Mouse (Mus musculus): Measurements from ENCODE around the gene Map4k2.

Map4k2 gene

DNA sequence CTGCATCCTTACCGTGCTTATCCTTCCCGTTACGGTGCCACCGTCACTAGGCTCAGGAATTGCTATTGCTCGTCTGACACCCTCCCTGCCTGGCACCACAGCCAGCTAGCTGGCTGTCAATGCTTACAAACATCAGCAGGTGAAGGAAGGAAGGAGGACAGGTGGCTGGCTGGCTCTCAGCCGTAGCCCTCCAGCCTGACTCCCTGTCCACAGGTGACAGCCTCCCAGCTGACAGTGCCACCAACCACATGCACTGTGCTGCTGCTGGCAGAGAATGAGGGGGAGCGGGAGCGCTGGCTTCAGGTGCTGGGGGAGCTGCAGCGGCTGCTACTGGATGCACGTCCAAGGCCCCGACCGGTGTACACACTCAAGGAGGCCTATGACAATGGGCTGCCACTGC lies 22.8 kb upstream of the Map4k2 start:
- DNase-seq: no peak

DNA sequence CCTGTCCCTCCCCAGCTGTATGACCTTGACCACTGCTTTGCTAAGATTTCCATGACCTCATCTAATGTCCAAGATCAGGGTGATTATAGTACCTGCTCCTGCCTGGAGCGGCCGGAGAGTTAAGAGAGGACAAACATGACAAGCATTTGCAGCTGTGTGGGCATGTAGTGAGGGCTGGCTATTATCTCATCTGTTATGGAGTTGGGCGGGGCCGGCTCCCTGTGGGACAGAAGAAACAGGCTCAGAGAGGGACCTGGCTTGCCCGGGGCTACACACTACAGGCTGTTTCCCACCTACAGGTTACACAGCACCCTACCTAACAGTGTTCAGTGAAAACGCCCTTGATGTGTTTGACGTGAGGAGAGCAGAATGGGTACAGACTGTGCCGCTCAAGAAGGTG lies 19.6 kb upstream of the Map4k2 start:
- no peak for DNase-seq

DNA sequence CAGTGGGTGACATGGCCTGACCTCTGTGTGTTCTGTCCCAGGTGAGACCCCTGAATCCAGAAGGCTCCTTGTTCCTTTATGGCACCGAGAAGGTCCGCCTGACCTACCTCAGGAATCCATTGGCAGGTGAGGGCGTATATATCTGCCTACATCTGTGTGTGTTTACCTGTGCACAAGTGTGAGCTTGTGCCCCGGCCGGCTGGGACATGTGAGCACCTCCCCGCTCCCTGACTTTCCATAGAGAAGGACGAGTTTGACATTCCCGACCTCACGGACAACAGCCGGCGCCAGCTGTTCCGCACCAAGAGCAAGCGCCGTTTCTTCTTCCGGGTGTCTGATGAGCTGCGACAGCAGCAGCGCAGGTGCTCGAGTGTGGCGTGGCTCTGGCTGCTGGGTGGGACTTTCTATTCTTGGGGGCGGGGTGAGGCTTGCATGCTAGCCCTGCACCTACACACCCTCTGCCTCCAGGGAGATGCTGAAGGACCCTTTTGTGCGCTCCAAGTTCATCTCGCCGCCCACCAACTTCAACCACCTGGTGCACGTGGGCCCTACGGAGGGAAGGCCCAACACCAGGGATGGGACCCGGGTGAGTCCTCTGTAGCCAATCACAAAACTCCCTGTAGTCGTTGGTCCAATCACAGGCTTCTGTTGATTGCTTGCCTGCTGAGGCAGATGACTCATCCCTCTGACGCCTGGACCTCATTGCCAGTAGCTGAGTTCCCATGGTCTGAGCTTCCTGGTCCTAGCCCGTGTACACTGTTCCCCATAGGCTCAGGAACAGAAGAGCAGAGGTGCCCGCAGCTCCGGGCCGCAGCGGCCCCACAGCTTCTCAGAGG lies 18.9 kb upstream of the Map4k2 start:
- no peak for DNase-seq

DNA sequence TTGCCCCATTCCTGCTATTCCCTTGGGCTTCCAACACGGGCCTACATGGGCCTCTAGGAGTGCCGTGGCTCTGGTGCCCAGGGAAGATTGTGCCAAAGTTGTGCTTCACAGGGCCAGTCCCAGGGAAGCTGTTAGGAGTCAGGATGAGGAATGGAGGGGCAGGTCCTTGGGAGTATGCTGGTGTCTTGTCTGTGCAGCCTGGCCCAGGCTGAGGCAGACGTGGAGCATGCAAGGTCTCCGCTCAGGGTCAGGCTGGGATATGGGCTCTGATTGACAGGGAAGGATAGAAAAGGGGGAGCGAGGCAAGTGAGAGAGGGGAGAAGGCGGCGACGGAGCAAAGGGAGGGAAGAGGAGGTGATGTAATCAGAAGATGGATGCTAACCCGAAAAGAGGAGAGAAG lies 16.2 kb upstream of the Map4k2 start:
- DNase-seq: no peak

DNA sequence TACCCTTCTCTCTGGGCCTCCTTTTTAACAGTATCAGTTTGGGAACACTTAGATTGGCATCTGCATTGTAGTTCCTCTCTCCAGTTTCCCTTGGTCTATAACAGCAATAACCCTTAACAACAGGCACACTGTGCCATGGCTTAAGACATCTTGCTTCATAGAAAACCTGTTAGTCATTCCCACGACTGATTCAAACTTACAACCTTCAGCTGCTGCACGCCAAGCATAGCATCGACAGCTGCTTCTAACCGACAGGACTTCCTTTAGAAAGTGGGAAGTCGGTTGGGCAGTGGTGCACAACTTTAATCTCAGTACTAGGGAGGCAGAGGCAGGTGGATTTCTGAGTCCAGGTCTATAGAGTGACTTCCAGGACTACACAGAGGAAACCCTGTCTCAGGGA lies 9.8 kb upstream of the Map4k2 start:
- DNase-seq: peak; percentile 22

DNA sequence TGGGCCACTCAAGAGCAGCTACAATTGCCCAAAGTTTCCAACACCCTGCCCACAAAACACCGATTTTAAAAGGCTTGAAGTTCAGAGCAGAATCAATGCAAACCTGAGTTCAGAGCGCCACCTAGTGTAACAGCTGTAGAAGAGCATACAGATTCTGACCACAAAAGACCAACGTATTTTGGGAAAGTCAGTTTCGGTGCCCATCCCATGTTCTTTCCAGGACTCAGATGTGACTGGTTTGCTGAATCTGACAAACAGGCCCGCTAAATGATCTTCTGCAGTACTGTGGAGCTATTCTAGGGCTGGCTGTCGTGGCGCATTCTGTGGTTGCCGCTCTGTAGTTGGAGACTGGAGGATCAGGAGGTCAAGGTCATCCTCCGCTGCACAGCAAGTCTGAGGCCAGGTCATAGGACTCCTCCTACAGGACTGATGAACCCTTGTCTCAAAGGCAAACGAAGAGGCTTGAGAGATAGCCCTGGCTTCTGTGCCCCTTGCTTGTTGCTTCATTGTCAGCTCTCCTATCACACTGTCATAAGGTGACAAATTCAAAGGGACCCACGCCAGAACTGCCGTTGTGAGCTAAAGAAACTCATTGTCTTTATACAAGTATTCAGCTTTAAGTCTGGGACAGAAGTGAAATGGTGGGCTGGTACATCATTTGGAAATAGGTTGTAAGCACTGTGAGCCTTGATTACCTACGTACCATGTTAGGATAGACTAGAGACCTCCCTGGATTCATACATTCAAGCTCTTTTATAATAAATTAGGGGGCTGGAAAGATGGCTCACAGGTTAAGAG lies 9.0 kb upstream of the Map4k2 start:
- peak; percentile 66 for DNase-seq

DNA sequence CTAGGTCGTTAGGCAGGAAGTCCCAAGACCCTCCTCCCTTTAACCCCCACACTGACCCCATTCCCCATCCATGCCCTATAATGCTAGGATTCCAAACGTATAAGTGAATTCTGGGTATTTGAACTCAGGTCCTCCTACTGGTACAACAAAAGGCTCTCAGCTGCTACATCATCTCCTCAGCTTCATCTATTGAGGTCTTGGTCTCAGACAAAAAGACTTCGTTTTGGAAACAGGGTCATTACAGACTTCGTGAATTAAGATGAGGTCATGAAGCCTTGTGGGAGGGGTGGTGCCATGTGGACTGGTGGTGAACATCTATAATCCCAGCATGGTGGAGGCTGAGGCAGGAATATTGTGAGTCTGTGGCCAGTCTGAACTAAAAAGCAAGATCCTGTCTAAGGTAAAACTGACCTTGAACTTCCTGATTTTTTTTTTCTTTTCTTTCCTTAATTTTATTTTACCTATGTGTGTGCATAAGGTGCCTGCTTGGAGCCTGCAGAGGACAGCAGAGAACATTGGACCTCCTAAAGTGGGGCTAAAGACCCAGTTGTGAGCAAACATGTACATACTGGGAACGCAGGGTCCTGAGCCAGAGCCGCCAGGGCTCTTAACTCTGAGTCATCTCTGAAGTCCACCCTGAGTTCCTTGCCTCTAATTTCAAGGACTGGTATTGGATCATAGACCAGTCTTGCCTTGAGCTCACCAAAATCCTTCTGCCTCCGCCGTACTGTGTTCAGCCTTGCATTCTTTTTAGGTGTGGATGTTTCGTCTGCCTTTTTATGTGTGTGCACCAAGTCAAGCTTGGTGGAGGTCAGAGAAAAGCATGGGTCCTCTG lies 7.0 kb upstream of the Map4k2 start:
- DNase-seq: no peak

DNA sequence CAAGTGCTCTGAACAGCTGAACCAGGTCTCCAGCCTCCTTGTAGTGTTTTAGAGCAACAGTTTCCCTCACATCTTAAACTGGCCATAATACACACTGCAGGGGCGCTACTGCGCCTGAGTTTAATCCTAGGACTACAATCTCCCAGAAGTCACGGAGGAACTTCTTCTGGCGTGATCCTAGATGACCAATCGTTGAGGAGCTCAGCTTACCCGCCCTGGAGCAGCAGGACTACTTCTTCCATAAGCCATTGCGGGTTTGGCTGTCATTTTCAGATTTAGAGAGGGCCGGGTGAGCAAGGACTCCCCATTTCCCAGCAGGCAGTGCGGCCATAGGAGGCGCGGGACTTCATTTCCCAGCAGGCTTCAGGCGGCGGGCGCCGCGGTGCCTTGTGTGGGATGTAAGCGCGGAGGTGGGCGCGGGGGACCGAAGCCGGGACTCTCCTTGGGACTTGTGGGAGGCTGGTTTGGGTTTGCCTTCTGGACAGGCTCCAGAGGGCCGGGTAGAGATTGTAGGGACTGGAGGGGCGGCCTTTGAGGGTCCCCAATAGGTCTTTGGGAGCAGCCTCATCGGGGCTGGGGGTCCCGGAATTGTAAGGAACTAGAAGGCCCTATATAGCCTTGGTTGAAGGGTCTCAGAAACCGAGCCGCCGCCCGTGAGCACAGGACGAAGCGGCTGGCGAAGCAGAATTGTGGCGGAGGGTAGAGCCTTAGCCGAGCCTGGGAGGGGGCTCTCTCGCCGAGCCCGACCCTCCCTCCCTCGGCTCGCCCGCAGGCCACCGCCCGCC lies 6.1 kb upstream of the Map4k2 start, which contains the start of gene Men1:
TSS of gene Men1 (plus strand) at position 307 of the 785 bp plus-strand sequence.
- DNase-seq: peak; percentile 90

DNA sequence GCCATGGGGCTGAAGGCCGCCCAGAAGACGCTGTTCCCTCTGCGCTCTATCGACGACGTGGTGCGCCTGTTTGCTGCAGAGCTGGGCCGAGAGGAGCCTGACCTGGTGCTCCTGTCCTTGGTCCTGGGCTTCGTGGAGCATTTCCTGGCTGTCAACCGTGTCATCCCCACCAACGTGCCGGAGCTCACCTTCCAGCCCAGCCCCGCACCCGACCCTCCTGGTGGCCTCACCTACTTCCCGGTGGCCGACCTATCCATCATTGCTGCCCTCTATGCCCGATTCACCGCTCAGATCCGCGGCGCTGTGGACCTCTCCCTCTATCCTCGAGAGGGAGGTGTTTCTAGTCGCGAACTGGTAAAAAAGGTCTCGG lies 5.5 kb upstream of the Map4k2 start:
- peak; percentile 36 for DNase-seq

DNA sequence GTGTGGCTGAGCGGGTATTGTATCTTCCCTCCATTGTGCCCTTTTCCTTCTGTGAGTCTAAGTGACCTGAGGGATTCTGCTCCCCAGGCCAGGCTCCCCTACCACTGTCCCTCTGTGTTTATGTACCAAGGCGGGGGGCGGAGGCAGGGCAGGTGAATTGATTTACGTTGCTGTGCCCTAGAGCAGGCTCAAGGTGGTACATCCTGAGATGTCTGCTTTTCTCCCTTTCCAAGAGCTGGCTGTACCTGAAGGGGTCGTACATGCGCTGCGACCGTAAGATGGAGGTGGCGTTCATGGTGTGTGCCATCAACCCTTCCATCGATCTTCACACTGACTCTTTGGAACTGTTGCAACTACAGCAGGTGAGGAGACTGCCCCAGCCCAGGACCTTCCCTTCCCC lies 4.0 kb upstream of the Map4k2 start:
- DNase-seq: no peak

DNA sequence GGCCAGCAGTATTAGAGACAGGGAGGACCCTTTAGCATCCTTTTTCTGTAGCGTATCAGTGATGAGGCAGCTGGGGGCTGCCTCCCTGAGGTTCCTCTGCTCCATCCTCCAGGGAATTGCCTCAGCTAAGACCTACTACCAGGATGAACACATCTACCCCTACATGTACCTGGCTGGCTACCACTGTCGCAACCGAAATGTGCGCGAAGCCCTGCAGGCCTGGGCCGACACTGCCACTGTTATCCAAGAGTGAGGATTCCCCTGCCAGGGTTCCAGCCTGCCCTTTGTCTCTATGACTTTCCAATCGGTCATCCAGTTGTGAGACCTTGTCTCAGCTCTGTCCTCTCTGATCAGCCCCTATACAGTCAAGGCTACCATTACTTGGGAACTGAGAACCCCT lies 2.8 kb upstream of the Map4k2 start:
- no peak for DNase-seq

DNA sequence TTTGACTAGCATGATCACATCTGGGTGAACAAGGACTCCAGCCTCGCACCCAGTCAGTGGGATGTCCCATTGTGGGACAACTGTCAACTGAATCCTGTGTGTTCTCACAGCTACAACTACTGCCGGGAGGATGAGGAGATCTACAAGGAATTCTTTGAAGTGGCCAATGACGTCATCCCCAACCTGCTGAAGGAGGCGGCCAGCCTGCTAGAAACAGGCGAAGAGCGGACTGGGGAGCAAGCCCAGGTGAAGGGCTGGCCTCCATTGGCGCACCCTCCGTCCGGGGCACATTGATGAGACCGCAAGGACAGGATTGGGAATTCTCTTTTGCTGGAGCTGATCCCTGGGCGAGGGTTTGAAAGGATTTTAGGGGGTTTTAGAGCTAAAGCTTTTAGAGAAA lies 2.2 kb upstream of the Map4k2 start:
- DNase-seq: no peak

DNA sequence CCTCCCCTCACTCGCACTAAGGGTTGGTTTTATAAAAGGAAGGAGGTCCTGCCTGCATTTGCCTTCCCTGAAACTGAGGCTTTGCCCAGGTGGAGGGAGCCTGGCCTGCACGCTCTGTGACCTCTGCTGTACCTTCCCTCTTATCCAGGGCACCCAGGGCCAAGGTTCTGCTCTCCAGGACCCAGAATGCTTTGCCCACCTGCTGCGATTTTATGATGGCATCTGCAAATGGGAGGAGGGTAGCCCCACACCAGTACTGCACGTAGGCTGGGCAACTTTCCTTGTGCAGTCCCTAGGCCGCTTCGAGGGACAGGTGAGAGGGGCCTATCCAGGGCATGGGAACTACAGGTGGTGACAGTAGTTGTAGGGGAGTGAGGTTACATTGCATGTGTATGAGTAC lies 1.7 kb upstream of the Map4k2 start:
- no peak for DNase-seq

DNA sequence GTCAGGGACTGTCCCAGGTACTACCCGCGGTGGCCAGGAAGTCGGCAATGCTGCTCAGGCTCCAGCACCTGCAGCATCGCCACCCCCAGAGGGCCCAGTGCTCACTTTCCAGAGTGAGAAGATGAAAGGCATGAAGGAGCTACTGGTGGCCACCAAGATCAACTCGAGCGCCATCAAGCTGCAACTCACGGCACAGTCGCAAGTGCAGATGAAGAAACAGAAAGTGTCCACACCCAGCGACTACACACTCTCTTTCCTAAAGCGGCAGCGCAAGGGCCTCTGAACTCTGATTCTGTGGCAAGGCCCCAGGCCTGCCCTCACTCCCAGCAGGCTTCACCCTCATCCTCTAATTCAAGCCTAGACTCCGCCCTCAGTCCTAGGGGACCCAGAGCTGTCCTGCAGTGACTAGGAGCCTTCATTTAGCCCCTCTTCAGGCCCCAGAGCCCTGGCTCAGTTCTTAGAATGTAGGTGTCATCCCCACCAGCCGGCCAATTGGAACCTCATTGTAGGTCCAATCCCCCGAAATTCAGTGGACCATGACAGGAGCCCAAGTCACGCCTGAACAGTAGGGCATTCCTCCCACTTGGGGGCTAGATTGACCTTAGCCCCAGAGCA lies 938 bp upstream of the Map4k2 start:
- peak; percentile 75 for DNase-seq

DNA sequence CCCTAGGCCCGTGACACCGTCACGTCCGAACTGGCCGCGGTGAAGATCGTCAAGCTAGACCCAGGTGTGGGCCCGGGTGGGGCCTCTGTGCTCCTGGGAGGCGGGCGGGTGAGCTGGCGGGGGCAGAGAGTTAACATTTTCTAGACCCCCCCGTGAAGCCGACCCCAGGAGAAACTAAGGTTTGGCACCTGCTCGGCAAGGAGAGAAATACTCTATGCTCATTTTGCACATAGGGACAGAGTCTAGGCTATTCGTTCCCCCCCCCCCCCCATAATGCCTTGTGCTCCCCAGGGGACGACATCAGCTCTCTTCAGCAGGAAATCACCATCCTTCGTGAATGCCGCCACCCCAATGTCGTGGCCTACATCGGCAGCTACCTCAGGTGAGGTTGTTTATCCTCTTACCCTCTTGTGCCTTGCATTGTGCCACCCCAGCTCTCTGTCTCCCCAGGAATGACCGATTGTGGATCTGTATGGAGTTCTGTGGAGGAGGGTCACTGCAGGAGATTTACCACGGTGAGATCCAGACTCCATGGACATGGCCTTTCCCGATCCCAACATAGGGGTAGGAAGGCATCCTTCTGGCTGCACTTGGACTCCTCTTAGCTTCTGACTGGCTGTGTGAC lies 630 bp downstream of the Map4k2 start:
- peak; percentile 48 for DNase-seq

DNA sequence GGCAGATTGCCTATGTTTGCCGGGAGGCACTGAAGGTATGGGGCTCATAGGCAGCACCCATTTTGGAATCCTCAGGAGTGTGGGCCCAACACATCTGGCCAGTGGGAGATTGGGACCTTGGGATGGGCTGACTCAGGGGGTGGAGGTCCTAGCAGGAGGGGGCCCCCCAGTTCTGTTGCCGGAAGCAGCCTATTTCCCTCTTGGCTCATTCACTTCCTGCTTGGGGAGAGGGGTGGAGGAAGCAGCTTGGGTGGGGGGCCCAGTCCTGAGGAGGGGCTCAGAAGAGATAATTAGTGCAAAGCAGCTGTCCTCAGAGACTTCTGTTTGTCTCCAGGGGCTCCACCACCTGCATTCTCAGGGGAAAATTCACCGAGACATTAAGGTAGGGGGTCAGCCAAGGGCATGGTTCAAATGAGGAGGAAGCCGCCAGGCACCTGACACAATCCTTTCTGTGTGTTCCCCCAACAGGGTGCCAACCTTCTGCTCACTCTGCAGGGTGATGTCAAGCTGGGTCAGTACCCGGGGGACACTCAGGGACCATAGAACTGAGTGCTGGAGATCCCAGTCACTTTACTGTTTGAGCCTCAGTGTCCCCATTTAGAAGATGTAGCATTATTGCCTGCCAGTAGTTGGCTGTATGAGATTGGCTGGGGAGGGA lies 1.5 kb downstream of the Map4k2 start:
- DNase-seq: peak; percentile 64

DNA sequence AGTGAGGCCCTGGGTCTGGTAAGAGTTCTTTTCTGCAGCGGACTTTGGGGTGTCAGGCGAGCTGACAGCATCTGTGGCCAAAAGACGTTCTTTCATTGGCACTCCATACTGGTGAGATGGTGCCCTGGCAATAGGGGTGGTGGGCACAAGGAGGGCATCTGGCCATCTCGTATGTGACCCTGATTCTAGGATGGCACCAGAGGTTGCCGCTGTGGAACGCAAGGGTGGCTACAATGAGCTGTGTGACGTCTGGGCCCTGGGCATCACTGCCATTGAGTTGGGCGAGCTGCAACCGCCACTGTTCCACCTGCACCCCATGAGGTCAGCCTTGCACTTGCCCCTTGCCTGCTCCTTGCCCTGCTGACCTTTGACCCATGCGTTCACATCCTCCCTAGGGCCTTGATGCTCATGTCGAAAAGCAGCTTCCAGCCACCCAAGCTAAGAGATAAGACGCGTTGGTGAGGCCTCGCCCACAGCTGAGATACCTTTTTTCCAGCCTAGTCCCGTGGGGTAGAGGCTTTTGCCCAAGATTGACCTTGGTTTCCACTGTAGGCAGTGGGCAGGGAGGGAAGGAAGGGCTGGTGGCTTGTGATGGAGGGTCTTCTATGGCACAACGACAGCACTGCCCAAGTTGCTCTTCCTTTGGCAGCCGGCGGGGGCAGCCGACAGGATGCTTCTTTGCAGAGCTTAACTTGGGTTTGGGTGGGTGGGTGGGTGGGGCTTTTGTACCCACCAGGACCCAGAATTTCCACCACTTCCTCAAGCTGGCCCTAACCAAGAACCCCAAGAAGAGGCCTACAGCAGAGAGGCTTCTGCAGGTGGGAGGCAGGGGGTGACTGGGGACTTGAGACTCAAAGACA lies 2.4 kb downstream of the Map4k2 start:
- DNase-seq: peak; percentile 53

DNA sequence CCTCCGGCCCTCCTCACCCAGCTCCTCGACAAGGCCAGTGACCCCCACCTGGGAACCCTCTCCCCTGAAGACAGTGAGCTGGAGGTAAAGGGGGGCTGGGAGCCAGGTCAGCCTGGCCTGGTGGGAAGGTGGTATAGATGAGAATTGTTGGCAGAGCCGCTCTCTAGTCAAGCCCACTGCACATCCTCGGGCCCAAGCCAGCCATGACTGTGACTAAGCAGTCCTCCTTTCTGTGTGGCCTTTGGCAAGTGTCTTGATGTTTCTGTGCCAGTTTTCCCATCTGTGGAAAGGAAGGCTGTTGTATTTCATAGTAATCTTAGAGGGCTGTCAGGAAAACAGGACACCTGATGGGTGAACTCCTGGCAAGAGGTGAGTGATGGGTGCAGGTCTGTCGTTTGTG lies 3.1 kb downstream of the Map4k2 start:
- DNase-seq: no peak

DNA sequence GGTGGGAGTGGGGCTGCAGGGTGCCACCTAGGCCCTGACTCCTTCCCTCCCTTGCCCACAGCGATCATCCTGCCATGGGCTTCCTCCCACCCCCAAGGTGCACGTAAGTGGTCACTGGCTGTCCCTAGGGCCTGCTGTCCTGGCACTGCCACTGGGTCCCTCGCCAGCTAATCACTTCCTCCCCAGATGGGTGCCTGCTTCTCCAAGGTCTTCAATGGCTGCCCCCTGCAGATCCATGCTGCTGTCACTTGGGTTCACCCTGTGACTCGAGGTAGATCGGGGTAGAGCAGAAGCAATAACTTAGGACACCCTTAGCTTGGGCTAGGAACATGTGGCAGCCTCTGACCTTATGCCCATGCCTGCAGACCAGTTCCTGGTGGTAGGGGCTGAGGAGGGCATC lies 5.1 kb downstream of the Map4k2 start:
- no peak for DNase-seq

DNA sequence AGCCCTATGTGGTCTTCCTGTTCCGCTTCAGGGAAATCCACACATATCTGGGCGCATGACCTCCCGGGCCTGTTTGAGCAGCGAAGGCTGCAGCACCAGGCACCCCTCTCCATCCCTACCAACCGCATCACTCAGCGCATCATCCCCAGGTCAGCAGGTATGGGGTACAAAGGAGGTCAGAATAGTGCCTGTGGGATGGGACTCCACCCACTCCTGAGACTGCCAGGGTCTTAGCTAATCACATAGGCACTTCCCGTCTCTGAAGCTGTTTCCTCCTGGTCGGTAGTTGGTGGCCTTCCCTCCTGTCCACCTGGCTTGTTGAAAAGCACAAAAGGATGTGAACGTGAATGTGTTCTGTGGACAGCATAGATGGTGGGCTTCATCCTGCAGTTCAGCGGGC lies 5.7 kb downstream of the Map4k2 start:
- DNase-seq: no peak
